Mouse (Mus musculus): ENCODE results near the gene Npb. TPM values are rescaled to one million over a fixed set of nuclear protein-coding genes. Genes with fewer than 3 reads are reported as not detected.
"Not testable (repeated sequence)": the region's sequence is repeated elsewhere in the genome, so short reads cannot be mapped to it uniquely, and the experiment has no call there.

The Npb gene
- 20.9 and 22.2 TPM in 2 replicates for polyA plus RNA-seq (2015; fragmentation: Nextera tagmentation; extraction: Ambion mirVana)

DNA sequence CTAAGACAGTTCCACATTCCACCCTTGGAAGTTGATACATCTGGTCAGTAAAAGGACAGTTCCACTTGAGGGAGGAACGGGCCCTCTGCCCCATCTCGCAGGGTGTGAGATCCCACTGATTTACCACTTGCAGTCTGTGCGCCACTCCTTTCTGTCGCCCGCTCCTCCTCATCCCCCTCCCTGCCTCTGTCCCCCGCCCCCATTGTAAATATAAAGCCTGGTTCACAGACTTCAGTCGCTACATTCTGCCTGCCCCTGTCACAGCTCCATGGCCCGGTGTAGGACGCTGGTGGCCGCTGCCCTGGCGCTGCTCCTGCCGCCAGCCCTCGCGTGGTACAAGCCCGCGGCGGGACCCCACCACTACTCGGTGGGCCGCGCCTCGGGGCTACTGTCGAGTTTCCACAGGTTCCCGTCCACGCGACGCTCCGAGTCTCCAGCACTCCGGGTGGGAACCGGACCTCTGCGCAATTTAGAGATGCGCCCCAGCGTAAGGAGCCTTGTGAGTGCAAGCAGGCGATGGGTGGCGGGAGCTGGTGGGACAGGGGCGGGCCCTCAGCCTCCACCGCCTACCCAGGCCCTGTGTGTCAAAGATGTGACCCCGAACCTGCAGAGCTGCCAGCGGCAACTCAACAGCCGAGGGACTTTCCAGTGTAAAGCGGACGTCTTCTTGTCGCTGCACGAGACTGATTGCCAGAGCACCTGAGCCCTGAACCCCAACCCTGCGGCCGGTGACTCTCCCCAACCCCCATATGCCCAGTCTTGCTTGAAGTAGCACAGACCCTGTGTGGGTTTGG is at the start of gene Npb:
Gene Npb (plus strand): TSS at position 237 of the 794 bp plus-strand sequence.
- peak; percentile 44 for ATAC-seq
- Histone ChIP-seq H3K36me3 (replicated peaks; ENCODE audit: insufficient read depth, low read length) (peaks cover 45% of the 10 kb centered on the region), H3K4me2 (ENCODE audit: low read depth, low read length) (peak within 1 kb of the TSS; percentile 64), H3K27me3 (ENCODE audit: insufficient read depth, low read length) (no peaks in the 10 kb centered on the region), H3K9ac (replicated peaks) (peak within 1 kb of the TSS; percentile 49), H3K4me3 (ENCODE audit: low read depth, low read length) (peak within 1 kb of the TSS; percentile 21; the same call in 1 of the 2 replicates), H3K4me1 (ENCODE audit: insufficient read depth) (peaks cover 10% of the 10 kb centered on the region), H3K27ac (ENCODE audit: low read depth) (peak within 1 kb of the TSS; percentile 68), H3K9me3 (ENCODE audit: low read length) (no peaks in the 10 kb centered on the region)
- no peak for TF ChIP-seq CTCF (IDR thresholded peaks at IDR 0.05; ENCODE audit: low read depth)
- TF ChIP-seq EP300 (IDR thresholded peaks at IDR 0.05; ENCODE audit: low read depth): no peak
- no peak for DNase-seq
- WGBS (ENCODE audit: insufficient replicate concordance): 17% methylated on average over 45 of the region's 45 CpGs

GRCm38 (mm10) chr11:120558843-120559242 is 49.4 kb upstream of the Npb start:
- H3K27me3 ChIP-seq (ENCODE audit: insufficient read depth, low read length); H3K27ac ChIP-seq (ENCODE audit: low read depth); ATAC-seq; H3K4me2 ChIP-seq (ENCODE audit: low read depth, low read length); DNase-seq; H3K4me3 ChIP-seq (ENCODE audit: low read depth, low read length); H3K4me1 ChIP-seq (ENCODE audit: insufficient read depth); H3K9me3 ChIP-seq (ENCODE audit: low read length); H3K9ac ChIP-seq (replicated peaks): not testable (repeated sequence)
- 80% methylated on average over 6 of the region's 6 CpGs for WGBS (ENCODE audit: insufficient replicate concordance)
- H3K36me3 ChIP-seq (replicated peaks; ENCODE audit: insufficient read depth, low read length): peaks cover 44% of the 10 kb centered on the region

GRCm38 (mm10) chr11:120560952-120561728 is 47.1 kb upstream of the Npb start:
- Histone ChIP-seq H3K9ac (replicated peaks) (no peak overlapping the region), H3K36me3 (replicated peaks; ENCODE audit: insufficient read depth, low read length) (peaks cover 65% of the 10 kb centered on the region), H3K4me1 (ENCODE audit: insufficient read depth) (no peaks in the 10 kb centered on the region), H3K9me3 (ENCODE audit: low read length) (no peaks in the 10 kb centered on the region), H3K4me3 (ENCODE audit: low read depth, low read length) (no peak overlapping the region), H3K27me3 (ENCODE audit: insufficient read depth, low read length) (no peaks in the 10 kb centered on the region), H3K4me2 (ENCODE audit: low read depth, low read length) (no peak overlapping the region), H3K27ac (ENCODE audit: low read depth) (no peak overlapping the region)
- no peak for TF ChIP-seq EP300 (IDR thresholded peaks at IDR 0.05; ENCODE audit: low read depth)
- no peak for TF ChIP-seq CTCF (IDR thresholded peaks at IDR 0.05; ENCODE audit: low read depth)
- ATAC-seq (no peak), DNase-seq (no peak)
- WGBS (ENCODE audit: insufficient replicate concordance): 81% methylated on average over 13 of the region's 13 CpGs

DNA sequence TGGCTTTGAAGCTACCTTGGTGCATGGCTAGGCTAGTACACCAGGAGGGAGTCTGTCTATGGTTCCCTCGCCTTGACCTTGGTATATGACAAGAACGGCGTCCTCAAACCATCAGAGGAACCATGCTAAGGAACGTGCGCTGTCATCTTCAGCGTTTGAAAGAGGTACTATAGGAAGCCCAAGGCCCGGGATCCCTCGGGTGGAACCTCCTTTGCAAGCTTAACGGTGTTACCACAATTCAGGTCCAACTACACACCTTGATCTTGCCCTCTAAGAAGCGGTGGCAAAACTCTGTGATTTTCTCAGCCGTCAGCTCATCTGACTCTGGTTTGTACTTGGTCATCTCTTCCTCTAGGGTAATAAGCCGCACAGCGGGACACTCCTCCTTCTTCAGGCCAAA is 45.3 kb upstream of the Npb start:
- H3K4me1 ChIP-seq (ENCODE audit: insufficient read depth): no peaks in the 10 kb centered on the region
- no peak for ATAC-seq

GRCm38 (mm10) chr11:120565114-120565513 is 43.2 kb upstream of the Npb start:
- Histone ChIP-seq H3K36me3 (replicated peaks; ENCODE audit: insufficient read depth, low read length) (peaks cover 90% of the 10 kb centered on the region), H3K4me2 (ENCODE audit: low read depth, low read length) (no peak overlapping the region), H3K4me3 (ENCODE audit: low read depth, low read length) (no peak overlapping the region), H3K9ac (replicated peaks) (no peak overlapping the region), H3K4me1 (ENCODE audit: insufficient read depth) (0 out of 2 replicates have a peak, but pooled peaks cover 3% of the 10 kb centered on the region), H3K27ac (ENCODE audit: low read depth) (no peak overlapping the region), H3K27me3 (ENCODE audit: insufficient read depth, low read length) (no peaks in the 10 kb centered on the region), H3K9me3 (ENCODE audit: low read length) (no peaks in the 10 kb centered on the region)
- TF ChIP-seq CTCF (IDR thresholded peaks at IDR 0.05; ENCODE audit: low read depth) (0 out of 2 replicates have a peak, but pooled peaks have one; percentile 3), EP300 (IDR thresholded peaks at IDR 0.05; ENCODE audit: low read depth) (no peak)
- ATAC-seq (no peak), DNase-seq (no peak)
- WGBS (ENCODE audit: insufficient replicate concordance): 84% methylated on average over 9 of the region's 9 CpGs

More for the DNA sequence above, 45.3 kb upstream of the Npb start:
- WGBS (ENCODE audit: insufficient replicate concordance): 92% methylated on average over 13 of the region's 13 CpGs
- Histone ChIP-seq H3K36me3 (replicated peaks; ENCODE audit: insufficient read depth, low read length) (peaks cover 84% of the 10 kb centered on the region), H3K4me3 (ENCODE audit: low read depth, low read length) (no peak overlapping the region), H3K27me3 (ENCODE audit: insufficient read depth, low read length) (no peaks in the 10 kb centered on the region), H3K9ac (replicated peaks) (no peak overlapping the region), H3K27ac (ENCODE audit: low read depth) (no peak overlapping the region), H3K9me3 (ENCODE audit: low read length) (no peaks in the 10 kb centered on the region), H3K4me2 (ENCODE audit: low read depth, low read length) (no peak overlapping the region)
- DNase-seq: no peak
- no peak for TF ChIP-seq CTCF (IDR thresholded peaks at IDR 0.05; ENCODE audit: low read depth)
- TF ChIP-seq EP300 (IDR thresholded peaks at IDR 0.05; ENCODE audit: low read depth): no peak

GRCm38 (mm10) chr11:120568324-120568723 is 40.0 kb upstream of the Npb start:
- TF ChIP-seq EP300 (IDR thresholded peaks at IDR 0.05; ENCODE audit: low read depth): no peak
- no peak for TF ChIP-seq CTCF (IDR thresholded peaks at IDR 0.05; ENCODE audit: low read depth)
- Histone ChIP-seq H3K4me1 (ENCODE audit: insufficient read depth) (peaks cover 16% of the 10 kb centered on the region; the same call in 1 of the 2 replicates), H3K27me3 (ENCODE audit: insufficient read depth, low read length) (no peaks in the 10 kb centered on the region), H3K27ac (ENCODE audit: low read depth) (no peak overlapping the region), H3K9ac (replicated peaks) (no peak overlapping the region), H3K36me3 (replicated peaks; ENCODE audit: insufficient read depth, low read length) (peaks cover 68% of the 10 kb centered on the region), H3K4me3 (ENCODE audit: low read depth, low read length) (no peak overlapping the region), H3K9me3 (ENCODE audit: low read length) (no peaks in the 10 kb centered on the region), H3K4me2 (ENCODE audit: low read depth, low read length) (no peak overlapping the region)
- ATAC-seq (no peak), DNase-seq (no peak)
- 87% methylated on average over 6 of the region's 6 CpGs for WGBS (ENCODE audit: insufficient replicate concordance)

Measured in liver, postnatal 0 days (tissue).